Mouse (Mus musculus): ENCODE data around the gene Dstn.
A peak's percentile ranks its signal among the peaks of the same experiment; 100 is the strongest.

Gene Dstn

DNA sequence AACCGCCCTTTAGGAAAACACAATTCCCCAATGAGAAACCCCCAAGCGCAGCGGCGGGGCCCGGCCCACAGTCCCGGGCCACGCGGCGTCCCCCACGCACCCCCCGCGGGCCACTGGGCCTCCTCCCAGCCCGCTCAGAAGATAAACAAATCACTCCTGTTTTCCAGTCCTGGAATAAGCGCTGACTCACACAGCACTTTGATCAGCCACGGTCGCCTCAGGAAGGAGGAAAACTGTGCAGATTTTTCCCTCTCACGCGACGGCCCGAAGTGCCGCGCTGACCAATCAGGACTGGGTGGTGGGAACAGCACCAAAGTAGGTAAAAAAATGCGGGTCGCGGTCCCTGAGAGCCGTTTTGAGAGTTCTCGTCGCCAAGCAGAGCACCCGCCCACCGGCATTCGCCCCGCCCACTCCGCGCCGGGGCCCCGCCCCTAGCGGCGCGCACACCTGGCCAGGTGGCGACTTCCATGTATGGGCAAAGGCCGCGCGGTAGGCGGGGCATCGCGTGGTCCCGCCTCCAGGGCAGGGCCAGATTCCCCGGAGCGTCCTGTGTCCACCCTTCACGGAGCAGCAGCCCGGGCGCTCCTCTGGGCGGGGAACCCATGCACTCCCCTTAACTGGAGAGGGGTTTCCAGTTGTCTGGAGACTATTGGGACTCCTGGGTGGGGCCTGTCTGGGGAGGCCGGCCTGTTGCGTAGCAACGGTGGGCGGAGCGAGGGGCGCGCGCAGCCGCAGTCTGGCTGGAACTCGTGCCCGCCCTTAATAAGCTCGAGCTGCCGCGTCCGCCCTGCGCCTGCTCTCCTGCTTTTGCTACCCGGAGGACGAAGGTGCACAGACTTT, at the start of gene Dstn:
Gene Dstn, plus strand, starts transcription at position 561 of the 840 bp plus-strand sequence.
- DNase-seq (ENCODE audit: low spot score in 2 of 2): peak; percentile 94 to 96

GRCm38 (mm10) chr2:143867326-143867725, 47.8 kb upstream of the Dstn start:
- peak; percentile 62 to 78 for DNase-seq (ENCODE audit: low spot score in 2 of 2)

GRCm38 (mm10) chr2:143870936-143871688, 44.0 kb upstream of the Dstn start:
- DNase-seq (ENCODE audit: low spot score in 2 of 2): no peak

GRCm38 (mm10) chr2:143876026-143876425, 39.1 kb upstream of the Dstn start:
- DNase-seq (ENCODE audit: low spot score in 2 of 2): no peak

DNA sequence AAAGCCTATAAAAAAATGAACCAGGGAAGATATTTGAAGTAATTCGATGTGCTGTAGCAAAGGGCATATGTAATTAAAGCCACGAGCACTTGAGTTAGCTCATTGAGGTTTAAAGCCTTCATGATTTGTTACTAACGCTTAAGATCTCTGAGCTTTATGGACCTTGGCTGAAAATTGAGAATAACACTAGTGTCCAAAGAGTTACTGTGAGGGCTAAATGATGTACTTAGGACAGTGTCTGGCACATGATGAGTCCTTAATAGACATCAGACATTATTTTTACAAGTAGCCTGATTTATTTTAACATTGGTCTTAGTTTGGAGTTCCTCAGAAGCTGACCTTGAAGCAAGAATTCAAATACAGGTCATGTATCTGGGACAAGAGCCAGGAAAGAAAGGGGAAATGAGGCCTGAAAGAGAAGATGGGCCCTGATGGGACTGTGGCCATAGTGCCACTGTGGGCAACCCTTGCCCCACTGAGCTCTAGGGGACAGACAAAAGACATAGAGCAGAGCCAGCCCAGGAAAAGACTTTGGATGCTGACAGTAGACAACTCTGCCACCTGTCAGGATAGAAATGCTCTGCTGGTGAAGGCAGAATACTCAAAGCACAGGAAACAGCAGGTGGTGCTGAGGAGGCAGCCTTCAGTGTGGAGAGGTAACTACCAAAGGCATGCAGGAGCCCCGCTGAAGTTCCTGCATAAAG, 38.0 kb upstream of the Dstn start:
- no peak for DNase-seq (ENCODE audit: low spot score in 2 of 2)

DNA sequence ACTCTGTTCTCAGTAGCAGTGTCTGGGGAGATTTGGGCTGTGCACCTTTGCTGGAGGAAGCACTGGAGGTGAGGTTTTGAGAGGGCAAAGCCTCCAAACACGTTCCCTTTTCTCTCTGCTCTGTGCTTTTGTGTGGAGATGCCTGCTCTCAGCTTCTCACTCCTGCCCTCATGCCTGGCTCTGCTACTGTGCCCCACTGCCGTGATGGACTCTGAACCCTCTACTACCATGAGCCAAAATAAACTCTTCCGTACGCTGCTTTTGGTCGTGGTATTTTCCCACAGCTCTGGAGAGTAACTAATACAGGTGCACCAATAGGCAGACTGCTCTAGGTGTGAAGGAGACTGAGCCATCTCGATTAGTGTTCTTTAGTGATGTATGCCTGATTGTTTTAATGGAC, 35.8 kb upstream of the Dstn start:
- DNase-seq (ENCODE audit: low spot score in 2 of 2): no peak

DNA sequence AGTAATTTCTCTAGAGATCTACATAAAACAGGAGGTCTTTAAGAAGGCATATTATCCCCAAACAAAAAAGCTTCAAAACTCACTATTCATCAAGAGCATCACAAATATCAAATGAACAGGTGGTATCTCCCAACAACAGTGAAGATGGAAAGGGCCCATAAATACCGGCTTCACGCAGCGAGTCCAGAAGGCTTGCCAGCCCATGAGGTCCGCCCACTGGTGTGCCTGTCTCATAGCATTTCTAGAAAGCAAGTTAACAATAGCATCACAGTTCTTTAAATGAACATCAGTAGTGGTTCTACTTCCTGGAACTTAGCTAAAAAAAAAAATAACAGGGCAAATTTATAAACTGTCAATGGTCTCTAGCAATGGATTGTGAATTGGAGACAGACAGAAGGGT, 33.1 kb upstream of the Dstn start:
- peak; percentile 14 to 16 for DNase-seq (ENCODE audit: low spot score in 2 of 2)

- no peak for DNase-seq (ENCODE audit: low spot score in 2 of 2)
These were observed 32.4 kb upstream of the Dstn start for GRCm38 (mm10) chr2:143882606-143883288.

DNA sequence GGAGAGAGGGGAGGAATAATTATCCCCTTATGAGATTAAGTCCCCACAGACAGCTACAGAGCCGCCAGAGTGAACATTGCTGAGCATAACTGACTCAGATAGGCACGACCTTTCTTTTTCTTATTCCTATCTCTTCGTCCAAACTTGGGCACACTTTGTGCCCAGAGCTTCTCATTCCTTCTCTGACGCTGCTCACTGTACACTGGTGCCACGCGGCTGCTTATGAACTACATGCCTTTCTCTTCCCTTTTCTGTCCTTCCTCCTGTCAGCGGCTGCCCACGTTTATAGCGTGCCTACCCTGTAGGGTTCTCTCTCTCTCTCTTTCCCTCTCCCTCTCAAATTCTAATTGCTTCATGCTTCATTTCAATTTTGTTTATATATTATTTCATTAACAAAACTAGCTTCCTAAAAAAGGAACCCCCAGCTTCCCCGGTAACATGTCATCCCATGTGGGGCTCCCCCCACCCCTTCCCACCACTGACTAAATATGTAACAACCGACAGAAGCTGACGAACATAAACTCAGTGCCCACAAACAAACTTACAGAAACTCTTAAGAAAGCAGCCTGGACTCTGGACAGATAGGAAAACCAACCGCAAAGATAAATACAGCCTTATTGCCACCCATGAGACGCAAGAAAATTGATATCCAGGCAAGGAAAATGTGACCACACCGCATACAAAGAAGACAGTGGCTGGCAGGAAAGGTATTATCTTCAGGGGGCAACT, 25.8 kb upstream of the Dstn start:
- DNase-seq (ENCODE audit: low spot score in 2 of 2): no peak

DNA sequence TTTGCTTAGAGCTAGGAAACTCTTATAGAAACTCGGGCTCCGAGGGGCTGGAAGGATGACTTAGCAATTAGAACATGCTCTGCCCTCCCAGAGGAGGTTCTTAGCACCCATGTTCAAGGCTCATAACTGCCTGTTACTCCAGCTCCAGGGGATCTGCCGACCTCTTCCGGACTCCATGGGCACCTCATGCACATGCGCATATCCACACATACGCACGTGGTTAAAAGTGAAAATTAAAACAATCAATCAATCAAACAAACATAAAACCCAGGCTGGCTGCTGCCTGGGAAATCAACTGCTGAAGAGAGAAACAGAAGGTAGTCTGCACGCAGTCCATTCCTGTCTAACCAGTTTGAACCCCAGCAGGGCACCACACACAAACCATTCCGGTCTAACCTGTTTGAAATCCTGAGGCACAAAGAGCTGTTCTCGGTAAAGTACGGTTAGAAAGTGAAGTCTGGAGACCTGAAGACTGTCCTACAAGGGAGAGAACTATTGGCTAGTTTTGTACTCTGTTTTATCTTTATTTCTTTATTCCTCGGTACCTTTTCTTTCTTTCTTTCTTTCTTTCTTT, 25.2 kb upstream of the Dstn start:
- DNase-seq (ENCODE audit: low spot score in 2 of 2): no peak

DNA sequence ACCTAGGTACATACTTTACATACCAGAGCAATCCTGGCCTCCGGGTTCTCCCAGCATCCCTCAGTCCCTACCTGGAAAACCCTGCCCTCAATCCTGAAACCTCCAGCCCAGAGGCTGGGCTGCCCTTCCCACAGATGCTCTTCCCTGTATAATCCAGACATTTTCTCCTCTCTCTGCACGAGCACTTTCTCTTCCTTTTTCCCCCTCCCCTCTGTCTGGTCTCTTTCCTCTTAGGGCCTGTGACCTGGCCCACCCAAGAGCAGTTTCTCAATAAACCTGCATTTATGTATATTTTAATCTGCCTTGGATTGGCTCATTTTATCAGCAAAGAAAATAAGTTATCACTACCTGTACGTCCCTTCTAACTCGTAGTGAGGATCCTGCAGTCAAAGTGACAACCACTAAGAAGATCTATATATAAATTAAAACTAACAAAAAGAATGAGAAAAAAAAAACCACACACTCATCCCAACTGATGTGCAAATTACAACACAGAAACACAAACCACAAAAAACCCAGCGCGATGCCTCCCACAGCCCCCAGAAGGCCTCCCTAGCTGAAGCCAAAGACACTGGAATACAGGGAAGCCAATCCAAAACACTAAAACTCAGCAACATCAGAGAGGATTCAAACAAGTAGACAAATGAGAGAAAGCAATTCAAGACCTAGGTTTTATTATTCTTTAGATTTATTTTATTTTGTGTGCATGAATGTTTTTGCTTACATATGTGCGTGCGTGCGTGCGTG, 23.6 kb upstream of the Dstn start:
- DNase-seq (ENCODE audit: low spot score in 2 of 2): no peak

DNA sequence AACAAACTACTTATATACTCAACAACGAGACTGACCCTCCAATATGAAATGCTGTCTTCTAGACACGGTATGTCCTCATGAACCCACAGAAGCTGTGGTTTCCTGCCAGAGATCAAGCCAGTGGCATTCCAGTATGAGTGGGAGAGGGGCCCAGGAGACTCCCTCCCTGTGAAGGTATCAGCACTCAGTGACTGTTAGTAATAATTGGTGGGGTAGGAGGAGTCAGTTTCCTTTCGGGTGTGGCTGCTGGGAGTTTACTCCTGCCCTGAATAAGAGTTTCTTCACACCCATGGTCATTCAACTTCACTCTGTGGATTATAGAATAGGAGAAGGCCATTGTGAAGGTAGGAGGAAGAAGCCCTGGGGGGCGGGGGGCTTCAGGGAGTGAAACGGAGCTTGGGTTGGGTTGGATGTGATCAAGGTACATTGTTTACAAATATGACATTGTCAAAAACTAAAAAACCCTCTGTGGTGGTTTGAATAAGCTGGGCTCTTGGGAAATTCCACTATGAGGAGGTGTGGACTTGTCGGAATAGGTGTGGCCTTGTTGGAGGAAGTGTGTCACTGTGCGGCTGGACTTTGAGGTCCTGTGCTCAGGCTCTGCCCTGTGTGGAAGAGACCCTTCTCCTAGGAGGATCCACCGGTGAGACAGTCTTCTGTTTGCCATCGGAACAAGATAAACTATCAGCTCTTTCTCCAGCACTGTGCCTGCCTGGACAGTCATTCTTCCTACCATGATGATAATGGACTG, 15.5 kb upstream of the Dstn start:
- DNase-seq (ENCODE audit: low spot score in 2 of 2): no peak

GRCm38 (mm10) chr2:143900821-143901351, 14.2 kb upstream of the Dstn start:
- DNase-seq (ENCODE audit: low spot score in 2 of 2): no peak

DNA sequence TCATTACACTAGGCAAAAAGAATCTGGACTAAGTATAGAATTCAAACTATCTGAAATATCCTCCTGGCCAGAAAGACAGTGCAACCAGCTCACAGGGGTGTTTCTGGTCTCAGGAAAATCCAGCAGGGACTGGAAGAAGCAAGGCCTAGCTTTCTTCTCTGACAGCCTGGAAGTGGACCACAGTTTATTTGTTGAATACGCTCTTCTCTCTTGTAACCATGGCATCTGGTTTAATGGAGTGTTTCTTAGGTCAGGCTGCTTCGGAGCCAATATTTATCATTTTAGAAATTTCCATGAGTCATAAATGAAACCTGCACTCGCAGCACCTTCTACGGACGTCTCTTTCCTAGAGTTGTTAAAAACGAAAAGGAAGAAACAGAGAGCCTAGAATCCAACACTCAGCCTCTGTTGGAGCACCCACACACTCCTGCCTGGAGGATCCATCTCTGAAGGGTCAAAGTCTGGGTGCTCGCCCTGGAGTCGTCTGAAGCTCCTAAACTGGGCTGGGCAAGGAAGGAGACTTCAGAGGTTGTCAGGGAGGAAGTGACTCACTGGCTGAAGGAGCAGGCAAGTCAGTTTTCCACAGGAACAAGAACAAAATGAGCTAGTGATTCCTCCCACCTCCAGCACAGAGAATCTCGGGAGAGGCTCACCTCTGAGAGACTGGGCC, 11.6 kb upstream of the Dstn start:
- no peak for DNase-seq (ENCODE audit: low spot score in 2 of 2)

GRCm38 (mm10) chr2:143904896-143905295, 10.2 kb upstream of the Dstn start:
- no peak for DNase-seq (ENCODE audit: low spot score in 2 of 2)

GRCm38 (mm10) chr2:143909230-143909629, 5.9 kb upstream of the Dstn start:
- no peak for DNase-seq (ENCODE audit: low spot score in 2 of 2)

GRCm38 (mm10) chr2:143912199-143912598, 2.9 kb upstream of the Dstn start:
- no peak for DNase-seq (ENCODE audit: low spot score in 2 of 2)

DNA sequence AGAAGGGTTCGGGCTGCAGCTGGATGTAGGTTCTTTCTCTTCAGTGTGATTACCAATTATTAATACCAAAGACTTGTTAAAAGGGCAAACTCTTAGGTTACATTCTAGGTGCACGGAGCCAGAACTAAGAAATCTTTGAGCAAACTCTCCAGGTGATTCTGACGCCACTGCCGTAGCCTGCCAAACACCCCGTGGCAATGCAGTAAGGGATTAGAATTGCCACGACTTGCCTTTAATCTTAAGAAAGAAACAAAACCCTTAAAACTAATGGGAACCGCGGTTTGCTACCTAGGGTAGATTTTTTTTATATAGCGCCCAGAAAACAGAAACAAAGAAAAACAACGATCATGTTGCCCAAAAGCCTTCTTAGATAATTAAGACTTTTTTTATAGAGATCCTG, 899 bp upstream of the Dstn start:
- DNase-seq (ENCODE audit: low spot score in 2 of 2): no peak
